Mouse (Mus musculus) embryonic fibroblast, embryonic 13.5 days (primary cell): ENCODE results near the gene Mgat4a.
"Not testable (repeated sequence)": the region's sequence is repeated elsewhere in the genome, so short reads cannot be mapped to it uniquely, and the experiment has no call there.

ENCODE experiments used
- CTCF ChIP-seq: IDR thresholded peaks from 2 replicates; pipeline ENCODE4 v1.5.1; 2011; ENCODE audit warnings: mild to moderate bottlenecking, control low read depth, low read length, moderate library complexity, borderline replicate concordance; ENCODE audit not compliant: insufficient read depth
- POLR2A ChIP-seq: IDR thresholded peaks from 2 replicates; pipeline ENCODE4 v1.6.1; 2011; ENCODE audit warnings: low read depth, mild to moderate bottlenecking, control low read depth, low read length, moderate library complexity

- not testable (repeated sequence) for TF ChIP-seq CTCF, POLR2A
These were observed 16.7 kb downstream of the Mgat4a start for GRCm38 (mm10) chr1:37524122-37524521.
